Mouse (Mus musculus) forebrain, embryonic 12.5 days (tissue): Measurements from ENCODE around the gene Igf2r. TPM values are rescaled to one million over a fixed set of nuclear protein-coding genes. Genes with fewer than 3 reads are reported as not detected.
"Not testable (repeated sequence)": the region's sequence is repeated elsewhere in the genome, so short reads cannot be mapped to it uniquely, and the experiment has no call there.

Experiments used
- ATAC-seq: fragments of 200-750 bp; cut with Nextera tagmentation; 2 replicates; pipeline ENCODE4 v1.8.0; 2017; ENCODE audit warnings: moderate TSS enrichment; ENCODE audit not compliant: low FRiP score
- H3K27ac ChIP-seq: fragments of 300-500 bp; sonication (generic); 2 replicates; pipeline ENCODE4 v1.5.1; 2016; ENCODE audit warnings: mild to moderate bottlenecking
- H3K27me3 ChIP-seq: fragments of 300-500 bp; sonication (generic); 2 replicates; pipeline ENCODE4 v1.6.1; 2016; ENCODE audit warnings: mild to moderate bottlenecking
- H3K36me3 ChIP-seq: fragments of 300-500 bp; sonication (generic); replicated peaks from 2 replicates; pipeline ENCODE4 v1.6.1; 2016; ENCODE audit warnings: mild to moderate bottlenecking
- H3K4me1 ChIP-seq: fragments of 300-500 bp; sonication (generic); 2 replicates; pipeline ENCODE4 v1.6.1; 2016
- H3K4me2 ChIP-seq: fragments of 300-500 bp; sonication (generic); 2 replicates; pipeline ENCODE4 v1.6.1; 2016; ENCODE audit warnings: mild to moderate bottlenecking, moderate library complexity
- H3K4me3 ChIP-seq: fragments of 300-500 bp; sonication (generic); replicated peaks from 2 replicates; pipeline ENCODE4 v1.5.1; 2016; ENCODE audit warnings: mild to moderate bottlenecking
- H3K9ac ChIP-seq: fragments of 300-500 bp; sonication (generic); 2 replicates; pipeline ENCODE4 v1.6.1; 2016; ENCODE audit warnings: mild to moderate bottlenecking
- H3K9me3 ChIP-seq: fragments of 300-500 bp; sonication (generic); 2 replicates; pipeline ENCODE4 v1.6.1; 2016
- WGBS: fragments of 180-500 bp; shearing (Covaris S2); methylation state at CpG from one replicate; pipeline ENCODE4 v1.1.7; 2016; 5-methylcytosine and 5-hydroxymethylcytosine counted together
- polyA plus RNA-seq: library from polyadenylated mRNA; unstranded; fragments of >200 nt; fragmentation: Nextera tagmentation; extraction: Ambion mirVana; gene quantifications from 2 replicates; pipeline ENCODE4 v1.2.1, GENCODE M21; 2016

Igf2r gene
- polyA plus RNA-seq, 1 experiment from 2014 or later = 22.7 TPM

DNA sequence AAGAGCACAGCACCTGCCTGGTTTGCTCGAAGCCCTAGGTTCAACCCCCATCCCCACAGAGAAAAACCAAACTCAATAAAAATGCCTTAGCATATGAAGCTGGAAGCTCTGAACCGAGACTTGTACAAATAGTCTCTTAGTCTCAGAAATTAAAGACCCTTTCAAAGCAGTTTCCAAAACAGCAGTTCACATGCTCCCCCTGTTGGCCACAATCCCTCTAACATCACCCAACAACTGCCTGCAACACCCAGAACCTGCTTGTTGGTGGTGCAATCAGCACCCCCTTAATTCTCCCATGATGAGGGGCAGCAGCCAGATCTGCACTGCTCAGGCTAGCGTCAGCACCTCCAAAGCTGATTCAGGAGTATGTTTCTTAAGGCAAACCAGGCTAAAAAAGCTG lies 79.9 kb downstream of the Igf2r start:
- Histone ChIP-seq H3K27me3 (no peaks in the 10 kb centered on the region), H3K9ac (no peak overlapping the region), H3K4me1 (no peaks in the 10 kb centered on the region), H3K9me3 (no peaks in the 10 kb centered on the region), H3K36me3 (peaks cover 97% of the 10 kb centered on the region), H3K4me2 (no peak overlapping the region), H3K27ac (no peak overlapping the region), H3K4me3 (no peak overlapping the region)
- 77% methylated on average over 3 of the region's 3 CpGs for WGBS
- ATAC-seq = no peak

DNA sequence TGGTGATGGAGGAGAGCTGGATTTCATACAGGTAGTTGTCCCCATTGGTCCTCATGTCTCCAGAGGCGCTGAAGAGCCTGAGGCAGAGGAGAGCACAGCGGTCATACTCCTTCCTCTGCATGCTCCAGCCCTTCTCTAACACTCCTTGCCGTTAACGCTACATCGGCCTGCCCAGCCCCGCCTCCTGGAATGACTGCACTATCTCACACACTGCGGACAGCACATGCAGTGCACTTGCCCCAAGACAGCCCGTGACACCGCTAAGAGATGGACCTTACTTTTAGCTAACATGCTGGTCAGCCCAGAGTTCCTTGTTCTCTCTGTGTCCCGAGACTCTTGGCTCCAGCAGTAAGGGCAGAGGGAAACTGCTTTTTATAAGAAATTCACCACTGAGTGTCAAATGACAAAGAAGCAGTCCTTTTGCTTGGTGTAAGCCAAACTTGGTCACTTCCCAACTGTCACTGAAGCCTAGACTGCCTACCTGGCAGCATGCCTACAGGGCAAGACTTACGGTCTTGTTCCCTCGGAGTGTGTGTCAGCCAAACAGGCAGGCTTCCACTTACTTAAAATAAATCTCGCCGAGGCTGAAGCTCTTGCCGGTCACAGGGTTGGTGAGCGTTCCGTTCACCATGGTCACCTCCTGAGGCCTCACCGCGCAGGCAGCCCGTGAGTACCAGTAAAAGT lies 80.9 kb downstream of the Igf2r start:
- H3K36me3 ChIP-seq = peaks cover 97% of the 10 kb centered on the region
- 93% methylated on average over 20 of the region's 20 CpGs for WGBS

DNA sequence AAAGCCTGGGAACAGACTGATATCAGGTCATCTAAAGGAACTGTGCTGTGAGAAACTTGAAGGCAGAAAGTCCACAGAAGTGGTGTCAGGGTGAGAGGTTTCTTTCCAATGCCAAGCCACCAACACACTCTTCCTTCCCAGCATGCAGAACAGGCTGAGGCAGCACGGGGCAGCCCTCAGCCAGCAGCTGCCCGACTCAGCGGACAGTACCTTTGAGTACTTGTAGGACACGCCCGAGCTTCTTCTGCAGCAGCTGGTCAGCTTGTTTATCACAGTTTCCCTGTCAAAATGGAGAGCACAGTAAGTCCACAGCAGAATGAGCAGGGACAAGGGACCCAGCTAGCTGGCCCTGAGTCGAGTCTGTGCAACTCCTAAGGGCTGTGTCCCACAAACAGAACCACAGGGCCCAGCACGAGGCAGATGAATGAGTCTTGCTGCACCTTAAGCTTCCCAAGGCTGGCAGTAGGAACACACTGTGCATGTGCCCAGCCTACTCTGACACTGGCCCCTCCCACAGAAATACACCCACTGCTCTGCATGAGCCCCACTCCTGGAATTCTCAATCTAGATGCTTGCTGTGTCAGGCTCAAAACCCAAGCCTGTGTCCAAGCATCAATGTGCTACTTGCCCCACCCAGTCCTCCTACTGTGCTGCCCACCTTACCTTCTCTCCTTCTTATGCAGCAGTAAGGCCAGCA lies 84.4 kb downstream of the Igf2r start:
- ATAC-seq = no peak
- H3K27me3 ChIP-seq = no peaks in the 10 kb centered on the region
- H3K4me2 ChIP-seq = no peak overlapping the region
- no peak overlapping the region for H3K27ac ChIP-seq
- WGBS = 85% methylated on average over 7 of the region's 7 CpGs
- H3K36me3 ChIP-seq = peaks cover 72% of the 10 kb centered on the region
- no peak overlapping the region for H3K9ac ChIP-seq
- no peaks in the 10 kb centered on the region for H3K4me1 ChIP-seq
- no peak overlapping the region for H3K4me3 ChIP-seq
- H3K9me3 ChIP-seq = no peaks in the 10 kb centered on the region

More for the DNA sequence above, 80.9 kb downstream of the Igf2r start:
- no peak for ATAC-seq
- no peak overlapping the region for H3K27ac ChIP-seq
- no peak overlapping the region for H3K4me3 ChIP-seq
- no peak overlapping the region for H3K9ac ChIP-seq
- no peaks in the 10 kb centered on the region for H3K4me1 ChIP-seq
- H3K4me2 ChIP-seq = no peak overlapping the region
- no peaks in the 10 kb centered on the region for H3K27me3 ChIP-seq
- H3K9me3 ChIP-seq = no peaks in the 10 kb centered on the region

DNA sequence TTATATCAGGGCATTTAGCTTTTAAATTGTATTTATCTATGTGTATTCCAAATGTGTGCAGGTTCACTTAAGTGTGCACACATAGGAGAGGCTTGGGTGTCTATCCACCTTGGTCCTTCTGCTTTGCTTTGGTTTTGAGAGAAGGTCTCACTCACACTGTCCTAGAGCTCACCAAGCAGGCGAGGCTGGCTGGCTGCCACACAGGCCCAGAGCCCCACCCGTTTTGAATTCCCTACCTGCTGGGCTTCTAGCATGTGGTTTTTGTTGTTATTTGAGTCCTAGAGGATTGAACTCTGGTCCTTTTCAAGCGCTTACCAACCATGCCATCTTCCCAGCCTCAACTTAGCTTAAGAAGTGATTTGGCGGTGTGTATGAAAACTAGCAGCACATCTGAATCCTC lies 85.1 kb downstream of the Igf2r start:
- Histone ChIP-seq H3K4me2 (no peak overlapping the region), H3K9ac (no peak overlapping the region), H3K27me3 (no peaks in the 10 kb centered on the region), H3K9me3 (no peaks in the 10 kb centered on the region), H3K36me3 (peaks cover 67% of the 10 kb centered on the region), H3K4me1 (no peaks in the 10 kb centered on the region), H3K4me3 (no peak overlapping the region), H3K27ac (no peak overlapping the region)
- WGBS = 79% methylated on average over 4 of the region's 4 CpGs
- ATAC-seq = no peak

DNA sequence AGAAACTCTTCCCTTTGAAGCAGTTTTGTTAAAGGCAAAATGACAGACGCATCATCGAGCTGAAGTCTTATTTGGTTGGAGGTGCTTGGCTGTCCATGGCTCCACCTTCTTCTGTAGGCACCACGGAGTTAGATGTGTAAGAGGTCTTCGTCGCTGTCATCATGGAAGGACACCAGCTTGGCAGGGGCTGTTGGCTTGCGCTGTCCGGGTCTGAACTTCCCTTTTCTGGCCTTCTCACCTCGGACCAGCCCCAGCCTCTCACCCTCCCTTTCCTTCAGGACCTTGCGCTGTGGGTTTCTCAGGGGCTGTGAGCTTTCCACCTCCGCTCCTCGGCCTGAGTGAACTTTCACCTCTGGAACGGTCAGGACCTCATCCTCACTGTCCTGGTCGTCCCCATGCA lies 85.9 kb downstream of the Igf2r start:
- Histone ChIP-seq H3K4me2 (no peak overlapping the region), H3K27me3 (no peaks in the 10 kb centered on the region), H3K9ac (no peak overlapping the region), H3K27ac (no peak overlapping the region), H3K4me1 (no peaks in the 10 kb centered on the region), H3K9me3 (no peaks in the 10 kb centered on the region), H3K36me3 (peaks cover 59% of the 10 kb centered on the region), H3K4me3 (no peak overlapping the region)
- 95% methylated on average over 13 of the region's 13 CpGs for WGBS
- ATAC-seq = no peak

DNA sequence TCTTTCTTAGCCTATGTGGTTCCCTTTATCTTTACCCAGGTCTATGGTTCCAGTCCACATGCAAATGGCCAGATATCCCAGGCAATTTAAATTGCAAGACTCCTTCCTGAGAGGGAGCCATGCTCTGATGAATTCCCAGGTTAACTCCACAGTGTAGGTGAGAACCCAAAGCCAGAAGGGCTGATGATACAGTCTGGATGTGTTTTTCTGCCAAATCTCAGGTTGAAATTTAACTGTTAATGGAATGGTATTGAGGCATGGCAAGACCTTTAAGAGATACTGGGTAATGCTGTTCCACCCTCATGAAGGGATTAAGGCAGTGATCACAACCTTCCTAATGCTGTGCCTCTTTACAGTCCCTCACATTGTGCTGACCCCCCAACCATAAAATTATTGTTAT lies 91.2 kb downstream of the Igf2r start:
- H3K27me3 ChIP-seq = no peaks in the 10 kb centered on the region
- H3K4me2 ChIP-seq = no peak overlapping the region
- no peak overlapping the region for H3K27ac ChIP-seq
- H3K36me3 ChIP-seq = peaks cover 6% of the 10 kb centered on the region
- H3K4me1 ChIP-seq = no peaks in the 10 kb centered on the region
- no peak for ATAC-seq
- H3K4me3 ChIP-seq = no peak overlapping the region
- no peak overlapping the region for H3K9ac ChIP-seq
- H3K9me3 ChIP-seq = no peaks in the 10 kb centered on the region

DNA sequence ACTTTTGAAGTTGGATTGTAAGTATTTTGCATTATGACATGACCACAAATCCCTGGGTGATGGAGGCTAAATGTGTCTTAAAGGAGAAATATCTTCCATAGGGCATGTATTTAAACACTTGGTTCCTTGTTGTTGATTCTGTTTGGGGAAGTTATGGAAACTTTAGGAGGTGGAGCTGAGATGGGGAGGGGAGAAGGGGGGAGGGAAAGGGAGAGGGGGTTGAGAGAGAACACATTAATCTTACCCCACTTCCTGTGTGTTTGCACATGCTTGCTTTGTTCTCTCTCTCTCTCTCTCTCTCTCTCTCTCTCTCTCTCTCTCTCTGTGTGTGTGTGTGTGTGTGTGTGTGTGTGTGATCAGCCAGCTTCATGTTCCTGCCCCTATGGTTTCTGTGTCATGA lies 92.3 kb downstream of the Igf2r start:
- ATAC-seq = no peak
- Histone ChIP-seq H3K4me3 (no peak overlapping the region), H3K9me3 (no peaks in the 10 kb centered on the region), H3K27me3 (no peaks in the 10 kb centered on the region), H3K27ac (no peak overlapping the region), H3K4me2 (no peak overlapping the region), H3K9ac (no peak overlapping the region), H3K36me3 (no peaks in the 10 kb centered on the region; the same call in none of the 2 replicates), H3K4me1 (no peaks in the 10 kb centered on the region)

DNA sequence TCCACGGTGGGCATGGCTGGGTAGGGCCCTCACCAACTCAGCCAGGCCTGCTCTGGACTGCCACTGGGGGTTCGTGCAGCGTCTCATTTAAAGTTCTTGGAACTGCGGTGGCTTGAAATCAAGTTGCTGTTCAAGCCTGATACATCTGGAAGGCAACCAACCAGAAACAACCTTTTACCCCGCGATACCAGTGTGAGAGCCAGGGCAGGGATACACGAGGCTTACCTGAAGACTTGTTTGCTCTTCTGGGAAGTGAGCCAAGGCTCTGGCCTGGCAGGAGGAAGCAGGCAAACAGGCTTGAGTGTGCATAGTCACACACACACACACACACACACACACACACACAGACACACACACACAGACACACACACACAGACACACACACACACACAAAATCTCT lies 93.8 kb downstream of the Igf2r start, which contains the start of gene Slc22a1:
Gene Slc22a1, minus strand, starts transcription at position 184 of the 400 bp plus-strand sequence.
- Histone ChIP-seq H3K4me3 (no peak within 1 kb of the TSS), H3K27ac (no peak within 1 kb of the TSS), H3K27me3 (no peaks in the 10 kb centered on the region), H3K9me3 (no peaks in the 10 kb centered on the region), H3K4me2 (no peak within 1 kb of the TSS), H3K4me1 (no peaks in the 10 kb centered on the region), H3K9ac (no peak within 1 kb of the TSS), H3K36me3 (no peaks in the 10 kb centered on the region; the same call in 1 of the 2 replicates)
- ATAC-seq = no peak
- WGBS = 93% methylated on average over 7 of the region's 7 CpGs

DNA sequence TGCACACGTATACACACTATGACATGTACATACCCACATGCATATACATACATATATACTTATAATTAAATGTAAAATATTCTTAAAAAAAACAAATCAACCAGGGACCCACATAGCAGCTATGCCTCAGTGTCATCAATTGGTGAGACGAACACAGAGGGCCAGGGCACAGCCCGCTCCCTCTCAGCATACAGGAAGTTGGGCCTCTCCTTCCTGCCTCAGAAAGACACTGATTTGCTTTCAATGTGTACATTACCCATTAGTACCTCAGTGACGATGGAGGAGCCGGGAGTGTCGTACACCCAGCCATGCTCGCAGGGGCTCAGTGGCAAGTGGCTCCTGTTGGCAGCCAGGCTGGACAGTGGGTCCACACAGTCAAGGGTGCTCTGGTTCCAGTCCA lies 94.5 kb downstream of the Igf2r start:
- H3K27me3 ChIP-seq, H3K4me3 ChIP-seq, H3K9ac ChIP-seq, H3K4me2 ChIP-seq, H3K36me3 ChIP-seq, H3K4me1 ChIP-seq, ATAC-seq, H3K9me3 ChIP-seq, H3K27ac ChIP-seq: not testable (repeated sequence)
- 95% methylated on average over 7 of the region's 7 CpGs for WGBS

DNA sequence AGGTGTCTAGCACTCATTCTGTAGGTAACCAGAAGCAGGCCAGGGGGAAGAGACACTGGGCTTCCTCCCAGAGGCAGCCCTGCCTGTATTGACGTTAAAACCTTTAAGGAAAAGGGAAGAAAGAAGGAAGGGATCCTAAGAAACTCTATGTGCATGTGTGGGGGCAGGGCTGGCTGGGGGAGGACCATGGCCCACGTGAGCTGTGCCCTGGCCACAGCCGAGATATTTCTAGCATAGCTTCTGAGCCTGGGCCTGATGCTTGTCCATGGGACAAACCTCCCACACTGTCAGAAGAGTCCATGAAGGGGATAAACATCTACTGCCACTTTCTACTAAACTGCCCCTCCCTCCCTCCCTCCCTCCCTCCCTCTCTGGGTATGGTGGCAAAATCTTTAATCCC lies 95.6 kb downstream of the Igf2r start:
- H3K4me2 ChIP-seq = no peak overlapping the region
- no peak for ATAC-seq
- H3K9me3 ChIP-seq = no peaks in the 10 kb centered on the region
- H3K27me3 ChIP-seq = no peaks in the 10 kb centered on the region
- H3K36me3 ChIP-seq = no peaks in the 10 kb centered on the region
- H3K9ac ChIP-seq = no peak overlapping the region
- WGBS = 70% methylated on average over 3 of the region's 3 CpGs
- no peaks in the 10 kb centered on the region for H3K4me1 ChIP-seq
- no peak overlapping the region for H3K27ac ChIP-seq
- no peak overlapping the region for H3K4me3 ChIP-seq

DNA sequence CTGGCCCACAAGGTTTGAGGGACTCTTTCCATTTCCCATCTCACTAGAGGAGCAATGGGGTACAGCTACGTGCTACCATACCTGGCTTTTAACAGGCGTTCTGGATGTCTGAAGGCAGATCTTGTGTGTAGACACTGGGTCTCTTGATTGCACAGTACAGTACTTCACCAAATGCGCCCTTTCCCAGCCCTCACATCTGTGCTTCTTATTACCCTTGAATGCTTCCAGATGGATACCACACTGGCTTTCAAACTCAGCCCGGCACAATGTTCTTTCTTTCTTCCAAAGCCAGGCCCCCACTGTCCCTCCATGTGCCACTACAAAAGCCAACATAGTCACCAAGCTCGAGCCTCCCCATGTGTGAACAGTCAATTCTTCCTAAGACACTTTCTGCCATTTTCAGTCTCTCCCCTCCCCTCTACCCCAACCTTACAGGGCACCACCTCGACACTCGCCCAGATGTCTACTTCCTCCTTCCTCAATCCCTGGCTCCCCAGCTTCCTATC lies 97.1 kb downstream of the Igf2r start:
- Histone ChIP-seq H3K27ac (no peak overlapping the region), H3K36me3 (no peaks in the 10 kb centered on the region), H3K27me3 (no peaks in the 10 kb centered on the region), H3K4me2 (no peak overlapping the region), H3K9me3 (no peaks in the 10 kb centered on the region), H3K4me1 (no peaks in the 10 kb centered on the region), H3K9ac (no peak overlapping the region), H3K4me3 (no peak overlapping the region)
- ATAC-seq = no peak
- WGBS = 74% methylated on average over 7 of the region's 7 CpGs

DNA sequence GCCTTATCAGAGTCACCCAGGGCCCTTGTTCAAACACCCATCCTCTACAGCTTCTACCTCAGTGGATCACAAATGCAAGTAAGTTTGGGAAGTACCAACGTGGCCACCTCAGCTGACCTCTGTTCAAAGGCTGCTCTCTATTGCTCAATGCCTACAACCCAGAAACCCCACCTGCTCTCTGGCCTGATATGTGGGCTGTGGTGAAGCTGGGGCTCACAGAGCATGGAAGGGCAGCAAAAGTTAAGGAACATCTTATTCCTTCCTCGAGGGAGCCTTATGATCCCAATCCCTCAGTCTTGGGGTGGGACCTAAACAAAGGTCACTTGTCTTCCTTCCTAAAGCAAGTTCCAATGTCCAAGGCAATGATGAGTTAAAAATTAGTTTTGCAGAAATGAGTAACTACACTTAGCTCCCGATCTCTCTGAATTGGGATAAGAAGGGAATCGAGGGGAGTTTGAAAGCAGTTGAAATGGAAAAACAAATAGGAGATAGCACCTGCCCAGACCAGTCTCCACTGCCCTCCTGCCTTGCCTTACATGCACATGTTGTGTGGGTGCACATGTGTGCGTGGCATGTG lies 98.3 kb downstream of the Igf2r start:
- H3K27ac ChIP-seq = no peak overlapping the region
- H3K27me3 ChIP-seq = no peaks in the 10 kb centered on the region
- no peak overlapping the region for H3K4me2 ChIP-seq
- H3K9me3 ChIP-seq = no peaks in the 10 kb centered on the region
- 87% methylated on average over 5 of the region's 5 CpGs for WGBS
- H3K4me1 ChIP-seq = no peaks in the 10 kb centered on the region
- ATAC-seq = no peak
- no peaks in the 10 kb centered on the region for H3K36me3 ChIP-seq
- no peak overlapping the region for H3K4me3 ChIP-seq
- no peak overlapping the region for H3K9ac ChIP-seq

DNA sequence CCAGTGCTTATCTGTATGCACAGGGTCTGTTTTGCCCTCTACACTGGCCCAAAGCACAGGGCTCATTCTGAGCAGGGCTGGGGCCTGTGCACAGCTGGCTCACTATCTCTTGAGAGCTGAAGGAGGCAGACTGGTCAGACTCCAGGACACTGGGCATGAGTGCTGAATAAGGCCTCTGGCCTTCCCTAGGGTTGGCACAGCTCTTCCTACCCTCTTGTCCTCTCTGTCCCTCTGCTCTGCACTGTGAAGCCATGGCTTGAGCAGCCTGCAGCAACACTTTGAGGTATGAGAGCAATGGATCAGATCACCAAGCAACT lies 100.1 kb downstream of the Igf2r start:
- Histone ChIP-seq H3K27me3 (no peaks in the 10 kb centered on the region), H3K36me3 (no peaks in the 10 kb centered on the region), H3K27ac (no peak overlapping the region), H3K4me1 (no peaks in the 10 kb centered on the region), H3K9ac (no peak overlapping the region), H3K4me3 (no peak overlapping the region), H3K4me2 (no peak overlapping the region), H3K9me3 (no peaks in the 10 kb centered on the region)
- ATAC-seq = no peak
